Mouse (Mus musculus) kidney, adult 8-10 months (tissue): ENCODE results near the gene Cyp3a16.
"Not testable (repeated sequence)": the region's sequence is repeated elsewhere in the genome, so short reads cannot be mapped to it uniquely, and the experiment has no call there.

ENCODE experiments used
- DNase-seq, 2 experiments: peaks; one replicate each; pipeline ENCODE4 v3.0.0; 2022

Cyp3a16 gene

DNA sequence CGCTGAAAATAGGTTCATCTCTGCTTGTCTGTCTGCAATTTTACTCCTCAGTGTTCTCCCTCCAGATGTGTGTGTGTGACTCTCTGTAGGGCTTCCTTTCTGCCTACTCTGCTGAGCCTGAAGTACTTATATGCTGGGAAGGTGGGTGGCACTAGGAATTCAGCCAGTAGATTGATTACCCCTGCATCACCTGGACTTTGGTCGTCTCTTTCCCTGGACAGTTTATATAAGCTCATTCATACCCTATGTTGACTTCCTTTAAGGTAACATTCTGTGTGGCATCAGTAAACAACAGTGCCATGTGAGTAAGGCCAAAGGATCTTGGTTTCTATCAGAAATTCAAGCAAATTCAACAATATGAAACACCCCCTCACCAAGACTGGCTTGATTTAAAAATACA, at the start of gene Cyp3a16:
Gene Cyp3a16 (minus strand): TSS at position 101 of the 400 bp plus-strand sequence.
- not testable (repeated sequence) for DNase-seq

DNA sequence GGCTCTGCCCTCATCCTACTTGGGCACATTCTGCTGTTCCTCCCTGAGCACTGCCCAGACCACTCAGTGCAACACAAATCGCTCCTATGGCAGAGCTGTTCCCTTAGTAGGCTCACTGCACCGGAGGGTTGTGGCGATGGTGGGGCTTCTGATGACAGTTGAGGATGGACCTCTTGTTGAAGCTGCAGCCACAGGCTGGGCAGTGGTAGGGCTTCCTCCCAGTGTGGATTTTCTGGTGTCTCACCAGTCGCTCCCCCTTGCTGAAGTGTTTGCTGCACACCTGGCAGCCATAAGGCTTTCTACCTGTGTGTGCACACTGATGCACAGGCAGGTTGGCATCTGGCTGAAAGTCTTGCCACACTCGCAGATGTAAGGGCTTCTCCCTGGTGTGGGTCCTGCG, 20.8 kb upstream of the Cyp3a16 start:
- no peak for DNase-seq

DNA sequence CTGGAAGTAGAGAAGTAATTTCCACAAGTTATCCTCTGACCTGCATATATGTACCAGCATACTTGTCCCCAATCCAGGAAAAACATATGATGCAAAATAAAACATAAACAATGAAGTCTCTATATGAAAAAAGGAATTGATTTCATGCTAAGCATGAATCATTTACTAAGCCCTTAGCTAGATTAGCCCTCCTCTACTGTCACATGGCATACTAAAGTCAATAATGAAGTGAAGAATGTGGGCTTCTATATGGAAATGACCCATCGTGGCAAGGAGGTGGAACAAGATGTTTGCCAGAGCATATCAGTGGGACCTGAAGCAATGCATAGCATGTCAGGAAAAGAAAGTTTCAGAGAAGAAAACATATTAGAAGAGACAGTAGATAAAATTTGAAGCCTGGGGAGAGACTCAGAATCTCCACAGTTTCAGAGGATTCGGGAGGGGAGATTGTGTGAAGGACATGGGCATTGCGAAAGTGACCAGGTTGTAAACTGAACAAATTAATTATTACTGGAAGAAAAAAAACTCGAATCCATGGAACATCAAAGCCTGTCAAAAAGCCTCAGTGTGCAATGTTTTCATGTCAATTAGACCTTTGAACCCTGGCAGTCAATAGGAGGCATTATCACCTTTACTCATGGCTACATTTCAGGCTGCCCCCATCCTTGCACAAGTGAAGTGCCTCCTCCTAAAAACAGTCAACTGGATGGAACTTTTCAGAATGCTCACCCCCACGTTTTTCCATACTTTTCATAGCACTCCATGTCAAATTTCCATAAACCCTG, 5.0 kb downstream of the Cyp3a16 start:
- DNase-seq, result no peak

DNA sequence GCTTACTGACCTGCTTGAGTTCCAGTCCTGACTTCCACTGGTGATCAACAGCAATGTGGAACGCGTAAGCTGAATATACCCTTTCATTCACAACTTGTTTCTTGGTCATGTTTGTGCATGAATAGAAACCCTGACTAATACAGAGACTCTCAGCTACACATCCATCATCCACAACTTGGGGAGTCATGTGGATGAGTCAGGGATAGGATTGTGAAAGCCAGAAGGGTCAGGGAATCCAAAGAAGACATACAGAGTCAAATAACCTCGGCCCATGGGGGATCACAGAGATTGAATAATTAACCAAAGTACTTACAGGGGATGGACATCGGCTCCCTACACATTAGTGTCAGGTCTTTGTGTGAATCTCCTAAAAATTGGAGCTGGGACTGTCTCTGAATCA, 7.2 kb downstream of the Cyp3a16 start:
- no peak for DNase-seq

DNA sequence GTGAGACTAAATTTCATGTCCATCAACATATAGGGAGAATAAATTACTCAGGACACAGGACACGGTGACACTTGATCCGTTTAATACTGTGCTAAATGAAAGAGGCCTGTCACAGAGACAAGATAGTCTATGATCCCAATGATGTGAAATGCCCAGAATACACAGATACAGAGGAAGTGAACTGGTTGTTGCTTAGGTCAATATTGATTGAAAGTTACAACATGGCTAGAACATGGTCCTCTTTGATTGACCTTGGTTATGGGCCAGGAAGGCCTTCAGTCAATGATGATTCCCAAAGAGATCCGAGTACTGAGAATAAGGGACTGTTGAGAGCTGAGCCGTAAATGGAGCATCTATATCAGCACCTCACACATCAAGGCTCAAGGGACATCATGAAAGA, 15.1 kb downstream of the Cyp3a16 start:
- DNase-seq, result no peak

DNA sequence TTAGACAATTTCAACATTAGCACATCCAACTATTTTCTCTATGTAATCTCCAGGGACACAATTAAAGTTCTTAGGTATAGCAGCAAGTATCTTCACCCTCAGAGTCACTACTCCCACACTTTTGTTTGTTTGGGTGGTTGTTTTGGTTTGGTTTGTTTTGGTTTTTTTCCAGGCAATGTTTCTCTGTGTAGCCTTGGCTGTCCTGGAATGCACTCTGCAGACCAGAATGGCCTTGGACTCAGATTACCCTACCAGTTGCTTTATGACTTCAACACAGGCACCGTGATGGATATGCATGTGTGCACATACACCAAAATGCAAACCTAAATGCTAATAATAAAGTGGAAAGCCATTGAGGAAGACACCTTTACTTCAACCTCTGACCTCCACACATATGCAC, 35.8 kb downstream of the Cyp3a16 start:
- DNase-seq, result no peak

DNA sequence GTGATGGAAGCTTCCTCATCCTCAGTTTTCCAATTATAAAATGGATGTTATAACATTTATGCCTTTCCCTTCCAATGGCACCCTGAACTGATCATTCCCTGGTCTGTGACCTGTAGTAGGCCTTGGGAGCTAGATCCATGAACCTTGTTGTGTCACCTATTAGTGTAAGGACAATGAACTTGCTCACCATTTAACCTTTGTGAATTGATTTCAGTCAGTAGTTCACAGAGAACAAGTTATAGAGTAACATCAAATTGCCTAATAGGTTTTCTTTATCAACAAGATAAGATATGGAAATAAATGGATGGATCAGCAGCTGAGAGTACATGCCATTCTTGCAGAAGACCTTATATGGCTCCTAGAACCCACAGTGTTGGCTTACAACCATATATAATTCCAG, 38.5 kb downstream of the Cyp3a16 start:
- DNase-seq, result no peak

DNA sequence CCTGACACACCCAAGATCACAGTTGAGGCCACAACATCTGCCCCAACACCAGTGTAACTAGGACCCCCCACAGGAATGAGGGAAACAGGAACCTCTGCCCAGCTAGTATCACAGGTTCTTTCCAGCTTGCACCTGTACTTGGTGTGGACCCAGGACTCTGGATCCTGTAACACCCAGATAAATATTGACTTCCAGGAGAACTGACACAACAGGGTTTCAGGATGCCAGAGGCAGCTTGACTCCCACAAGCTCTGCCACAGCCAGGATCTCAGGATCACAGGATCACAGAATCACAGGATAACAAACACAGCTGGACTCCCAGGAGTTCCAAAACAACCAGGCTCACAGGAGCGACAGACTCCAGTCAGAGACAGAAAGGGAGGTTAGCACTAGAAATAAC, 47.2 kb downstream of the Cyp3a16 start:
- no peak for DNase-seq

DNA sequence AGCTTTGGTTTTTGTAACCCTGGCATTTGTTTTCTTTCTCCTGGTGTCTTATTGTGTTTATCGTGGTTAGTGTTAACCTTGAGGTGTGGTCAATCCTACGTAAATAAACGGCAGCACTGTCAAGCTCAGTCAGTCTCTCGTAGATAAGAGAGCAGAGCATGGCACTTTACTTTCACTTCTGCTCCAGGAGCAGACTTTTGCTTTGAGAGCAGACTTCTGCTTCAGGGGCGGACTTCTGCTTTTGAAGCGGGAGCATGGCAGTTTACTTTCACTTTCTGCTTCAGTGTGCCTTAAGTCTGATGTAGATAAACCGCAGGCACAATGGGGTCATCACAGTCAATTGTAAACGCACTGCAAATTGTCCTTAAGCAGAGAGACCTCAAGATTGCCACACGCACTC, 54.1 kb downstream of the Cyp3a16 start:
- not testable (repeated sequence) for DNase-seq
